Mouse (Mus musculus) erythroblast, embryonic 14.5 days (primary cell): ENCODE measurements around the gene Galnt12. TPM values are rescaled to one million over a fixed set of nuclear protein-coding genes. Genes with fewer than 3 reads are reported as not detected.

Source experiments
- H3K27me3 ChIP-seq: 2 replicates; pipeline ENCODE4 v1.6.1; 2012; ENCODE audit warnings: inconsistent platforms; ENCODE audit not compliant: control insufficient read depth
- H3K36me3 ChIP-seq: 2 replicates; pipeline ENCODE4 v1.6.1; 2012; ENCODE audit warnings: mild to moderate bottlenecking, inconsistent platforms; ENCODE audit not compliant: control insufficient read depth
- H3K4me1 ChIP-seq: 2 replicates; pipeline ENCODE4 v1.6.1; 2012; ENCODE audit warnings: inconsistent platforms; ENCODE audit not compliant: control insufficient read depth
- H3K4me3 ChIP-seq: replicated peaks from 2 replicates; pipeline ENCODE3; 2012; ENCODE audit warnings: moderate library complexity, mild to moderate bottlenecking, inconsistent platforms
- H3K9me3 ChIP-seq: 2 replicates; pipeline ENCODE4 v1.6.1; 2012; ENCODE audit warnings: low read length, inconsistent platforms, mixed read lengths; ENCODE audit not compliant: control insufficient read depth
- GATA1 ChIP-seq: IDR thresholded peaks from 2 replicates; pipeline ENCODE4 v1.6.1; 2012; ENCODE audit warnings: low read length, inconsistent platforms, mixed read lengths
- TAL1 ChIP-seq: IDR thresholded peaks from 3 replicates; pipeline ENCODE4 v1.6.1; 2012; ENCODE audit warnings: low read length, inconsistent platforms, mixed read lengths
- polyA plus RNA-seq: library from polyadenylated mRNA; stranded (reverse); fragments of >175 nt; gene quantifications from 2 replicates; pipeline ENCODE4 v1.2.3, GENCODE M21; 2012

The Galnt12 gene
- polyA plus RNA-seq, 1 experiment, result not detected

GRCm38 (mm10) chr4:47172314-47172713, 80.6 kb downstream of the Galnt12 start:
- no peak for TF ChIP-seq TAL1
- no peak for TF ChIP-seq GATA1
- Histone ChIP-seq H3K27me3 (no peaks in the 10 kb centered on the region), H3K9me3 (no peaks in the 10 kb centered on the region), H3K36me3 (no peaks in the 10 kb centered on the region), H3K4me1 (no peaks in the 10 kb centered on the region), H3K4me3 (no peak overlapping the region)

Other genes with a start within 250 kb of the Galnt12 start
- not detected in 2 replicates for gene Gabbr2, start 100.0 kb upstream of the Galnt12 start, polyA plus RNA-seq
- gene Anks6, start 34.5 kb upstream of the Galnt12 start, polyA plus RNA-seq, result not detected in 2 replicates
- not detected in 2 replicates for gene Col15a1, start 116.3 kb downstream of the Galnt12 start, polyA plus RNA-seq